Mouse (Mus musculus) embryonic facial prominence, embryonic 12.5 days (tissue): Measurements from ENCODE around the gene Tmprss2. TPM values are rescaled to one million over a fixed set of nuclear protein-coding genes. Genes with fewer than 3 reads are reported as not detected.

ENCODE experiments used
- ATAC-seq: fragments of 200-750 bp; cut with Nextera tagmentation; 2 replicates; pipeline ENCODE4 v1.8.0; 2017; ENCODE audit not compliant: insufficient number of reproducible peaks, insufficient read depth, low FRiP score, low TSS enrichment
- H3K27ac ChIP-seq: fragments of 300-500 bp; sonication (generic); 2 replicates; pipeline ENCODE4 v1.5.1; 2016; ENCODE audit warnings: mild to moderate bottlenecking
- H3K27me3 ChIP-seq: fragments of 300-500 bp; sonication (generic); 2 replicates; pipeline ENCODE4 v1.6.1; 2016; ENCODE audit warnings: mild to moderate bottlenecking, moderate library complexity
- H3K36me3 ChIP-seq: fragments of 300-500 bp; sonication (generic); 2 replicates; pipeline ENCODE4 v1.6.1; 2016; ENCODE audit warnings: mild to moderate bottlenecking
- H3K4me1 ChIP-seq: fragments of 300-500 bp; sonication (generic); 2 replicates; pipeline ENCODE4 v1.6.1; 2016
- H3K4me2 ChIP-seq: fragments of 300-500 bp; sonication (generic); replicated peaks from 2 replicates; pipeline ENCODE4 v1.6.1; 2016; ENCODE audit warnings: mild to moderate bottlenecking, moderate library complexity
- H3K4me3 ChIP-seq: fragments of 300-500 bp; sonication (generic); 2 replicates; pipeline ENCODE4 v1.5.1; 2016; ENCODE audit warnings: mild to moderate bottlenecking
- H3K9ac ChIP-seq: fragments of 300-500 bp; sonication (generic); 2 replicates; pipeline ENCODE4 v1.6.1; 2016; ENCODE audit warnings: mild to moderate bottlenecking, moderate library complexity
- H3K9me3 ChIP-seq: fragments of 300-500 bp; sonication (generic); 2 replicates; pipeline ENCODE4 v1.6.1; 2016; ENCODE audit warnings: mild to moderate bottlenecking, moderate library complexity
- WGBS: fragments of 180-500 bp; shearing (Covaris S2); methylation state at CpG from one replicate; pipeline ENCODE4 v1.1.7; 2016; 5-methylcytosine and 5-hydroxymethylcytosine counted together
- polyA plus RNA-seq: library from polyadenylated mRNA; unstranded; fragments of >200 nt; fragmentation: Nextera tagmentation; extraction: Ambion mirVana; gene quantifications from 2 replicates; pipeline ENCODE4 v1.2.1, GENCODE M21; 2016

Tmprss2 gene
- polyA plus RNA-seq, 1 experiment from 2014 or later, result 1.5 TPM

DNA sequence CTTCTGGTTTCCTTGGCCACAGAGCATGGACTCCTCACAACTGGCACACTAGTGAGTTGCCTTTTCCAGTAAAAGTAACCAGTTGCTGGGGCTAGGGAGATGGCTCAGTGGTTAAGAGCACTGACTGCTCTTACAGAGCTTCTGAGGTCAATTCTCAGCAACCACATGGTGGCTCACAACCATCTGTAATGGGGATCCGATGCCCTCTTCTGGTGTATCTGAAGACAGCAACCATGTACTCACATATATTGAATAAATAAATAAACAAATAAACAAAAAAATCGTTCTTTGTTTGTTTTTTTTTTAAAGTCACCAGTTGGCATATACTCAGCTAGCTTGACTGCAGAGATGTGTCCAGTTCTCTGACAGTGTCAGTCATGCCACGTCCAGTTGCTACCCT, 94.7 kb downstream of the Tmprss2 start:
- 68% methylated on average over 3 of the region's 3 CpGs for WGBS
- H3K27me3 ChIP-seq, result no peaks in the 10 kb centered on the region
- no peak overlapping the region for H3K27ac ChIP-seq
- no peak overlapping the region for H3K4me2 ChIP-seq
- no peaks in the 10 kb centered on the region for H3K36me3 ChIP-seq
- H3K9ac ChIP-seq, result no peak overlapping the region
- ATAC-seq, result no peak
- H3K9me3 ChIP-seq, result no peaks in the 10 kb centered on the region
- no peaks in the 10 kb centered on the region for H3K4me1 ChIP-seq
- H3K4me3 ChIP-seq, result no peak overlapping the region

Other genes with a start within 250 kb of the Tmprss2 start
- gene Mx1, start 148.3 kb downstream of the Tmprss2 start, polyA plus RNA-seq, result 0.37 and 0.43 TPM in 2 replicates
- gene Fam3b, start 96.4 kb downstream of the Tmprss2 start, polyA plus RNA-seq, result not detected in 2 replicates
- gene Ripk4, start 152.6 kb upstream of the Tmprss2 start, polyA plus RNA-seq, result 8.0 and 8.9 TPM in 2 replicates
- gene Prdm15, start 240.7 kb upstream of the Tmprss2 start, polyA plus RNA-seq, result 15.7 and 18.3 TPM in 2 replicates